Mouse (Mus musculus) spleen, adult 12 weeks (tissue): Measurements from ENCODE around the gene 2310011J03Rik.
A peak's percentile ranks its signal among the peaks of the same experiment; 100 is the strongest.

Experiments used
- DNase-seq: peaks from one replicate; pipeline ENCODE4 v3.0.0; 2022; ENCODE audit warnings: low spot score

2310011J03Rik gene

DNA sequence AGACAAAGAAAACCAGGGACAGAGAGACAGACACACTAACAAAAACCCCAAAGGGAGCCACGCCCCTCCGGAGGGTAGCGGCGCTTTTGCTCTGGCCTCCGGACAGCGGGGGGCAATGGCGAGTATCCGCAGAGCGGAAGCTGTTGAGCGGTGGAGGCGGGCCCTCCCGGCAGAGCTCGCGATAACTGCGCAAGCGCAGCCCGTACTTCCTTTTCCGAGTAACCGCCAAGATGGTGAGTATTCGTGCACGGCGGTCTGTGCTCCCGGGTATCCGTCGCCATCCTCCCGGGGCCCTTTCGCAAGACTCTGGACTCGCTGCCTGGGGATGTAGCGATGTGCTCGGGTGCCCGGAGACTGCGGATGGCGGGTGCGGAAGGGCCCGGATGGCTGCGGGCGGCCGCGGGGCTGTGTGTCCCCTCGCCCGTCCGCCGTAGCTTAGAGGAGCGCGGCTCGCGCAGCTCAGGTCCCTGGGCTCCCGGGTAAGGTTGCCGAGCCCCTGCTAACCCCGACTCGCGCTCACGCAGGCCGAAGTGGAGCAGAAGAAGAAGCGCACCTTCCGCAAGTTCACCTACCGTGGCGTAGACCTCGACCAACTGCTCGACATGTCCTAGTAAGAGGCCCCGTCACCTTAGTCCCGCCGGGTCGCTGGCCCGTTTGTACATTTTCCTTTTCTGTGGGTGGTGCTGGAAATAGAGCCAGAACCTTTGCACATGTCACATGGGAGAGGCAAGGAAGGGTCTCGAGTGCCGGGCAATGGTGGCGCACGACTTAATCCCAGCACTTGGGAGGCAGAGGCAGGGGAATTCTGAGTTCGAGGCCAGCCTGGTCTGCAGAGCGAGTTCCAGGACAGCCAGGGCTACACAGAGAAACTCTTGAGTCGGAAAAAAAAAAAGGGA lies 27.8 kb downstream of the 2310011J03Rik start, which contains the start of gene Rps15:
Gene Rps15 (plus strand): TSS at position 203 of the 896 bp plus-strand sequence.
- peak; percentile 91 for DNase-seq

DNA sequence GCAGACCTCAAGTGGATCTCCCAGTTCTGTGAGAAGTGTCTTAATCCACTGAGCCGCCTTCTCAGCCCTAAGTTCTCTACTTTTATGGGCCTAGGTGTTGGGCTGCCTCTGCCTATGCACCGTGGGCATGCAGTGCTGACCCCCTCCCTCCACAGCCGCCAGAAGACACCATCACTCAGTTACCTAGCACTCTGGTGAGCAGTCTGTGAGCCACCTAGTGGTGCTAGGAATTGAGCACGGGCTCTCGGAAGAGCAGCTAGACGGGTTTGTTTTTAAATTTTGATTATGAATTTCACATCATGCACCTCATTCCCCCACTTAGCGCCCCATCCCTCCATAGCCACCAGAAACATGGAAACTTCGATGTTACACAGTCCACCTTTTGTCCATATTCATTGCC lies 31.7 kb downstream of the 2310011J03Rik start:
- DNase-seq: no peak

DNA sequence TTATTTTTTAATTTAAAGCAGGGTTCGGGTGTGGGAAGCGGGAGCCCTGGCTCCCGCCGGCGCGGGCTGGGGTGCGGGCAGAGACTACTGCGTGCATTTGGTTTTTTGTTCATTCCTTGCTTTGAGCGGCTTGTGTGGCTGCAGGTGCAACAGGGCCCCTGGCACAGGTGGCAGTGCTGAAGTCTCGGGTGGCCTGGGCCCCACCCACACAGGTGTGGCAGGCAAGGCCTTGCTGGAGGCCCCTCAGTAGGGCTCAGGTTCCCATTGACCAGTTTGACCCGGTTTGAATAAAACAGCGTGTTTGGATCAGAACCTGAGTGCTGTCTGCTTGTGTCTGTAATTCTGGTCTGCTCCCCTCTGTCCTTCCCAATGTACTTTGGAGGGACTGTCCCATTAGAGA lies 32.2 kb downstream of the 2310011J03Rik start:
- DNase-seq: no peak

DNA sequence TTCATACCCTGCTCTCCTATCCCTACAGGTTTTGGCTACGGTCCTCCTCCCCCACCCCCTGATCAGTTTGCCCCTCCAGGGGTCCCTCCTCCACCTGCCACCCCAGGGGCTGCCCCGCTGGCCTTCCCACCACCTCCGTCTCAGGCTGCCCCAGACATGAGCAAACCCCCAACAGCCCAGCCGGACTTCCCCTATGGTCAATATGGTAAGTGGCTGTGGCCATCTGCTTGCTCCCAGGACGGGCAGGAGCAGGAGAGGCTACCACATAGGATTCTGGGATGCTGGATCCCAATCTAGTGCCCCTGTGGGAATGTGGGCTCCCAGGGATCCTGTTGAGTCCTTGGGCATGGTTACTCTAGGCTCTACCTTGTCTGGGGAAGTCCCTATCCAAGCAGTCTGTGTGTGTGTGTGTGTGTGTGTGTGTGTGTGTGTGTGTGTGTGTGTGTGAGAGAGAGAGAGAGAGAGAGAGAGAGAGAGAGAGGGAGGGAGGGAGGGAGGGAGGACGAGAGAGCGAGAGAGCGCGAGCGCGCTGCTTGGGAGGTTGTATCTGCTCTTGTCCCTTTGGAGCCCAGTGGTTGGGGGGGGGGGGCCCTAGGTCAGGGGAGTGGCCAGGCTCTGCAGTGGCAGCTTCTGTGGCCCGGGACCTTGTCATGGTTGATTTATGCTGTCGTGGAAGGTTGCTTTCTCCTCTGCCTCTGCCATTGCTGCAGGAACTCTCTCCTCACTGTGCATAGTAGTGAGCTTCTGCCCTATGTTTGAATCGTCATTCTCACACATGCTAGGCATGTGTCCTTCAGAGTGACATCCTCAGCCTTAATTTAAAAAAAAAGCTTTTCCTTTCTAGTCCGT lies 34.9 kb downstream of the 2310011J03Rik start:
- DNase-seq: no peak

DNA sequence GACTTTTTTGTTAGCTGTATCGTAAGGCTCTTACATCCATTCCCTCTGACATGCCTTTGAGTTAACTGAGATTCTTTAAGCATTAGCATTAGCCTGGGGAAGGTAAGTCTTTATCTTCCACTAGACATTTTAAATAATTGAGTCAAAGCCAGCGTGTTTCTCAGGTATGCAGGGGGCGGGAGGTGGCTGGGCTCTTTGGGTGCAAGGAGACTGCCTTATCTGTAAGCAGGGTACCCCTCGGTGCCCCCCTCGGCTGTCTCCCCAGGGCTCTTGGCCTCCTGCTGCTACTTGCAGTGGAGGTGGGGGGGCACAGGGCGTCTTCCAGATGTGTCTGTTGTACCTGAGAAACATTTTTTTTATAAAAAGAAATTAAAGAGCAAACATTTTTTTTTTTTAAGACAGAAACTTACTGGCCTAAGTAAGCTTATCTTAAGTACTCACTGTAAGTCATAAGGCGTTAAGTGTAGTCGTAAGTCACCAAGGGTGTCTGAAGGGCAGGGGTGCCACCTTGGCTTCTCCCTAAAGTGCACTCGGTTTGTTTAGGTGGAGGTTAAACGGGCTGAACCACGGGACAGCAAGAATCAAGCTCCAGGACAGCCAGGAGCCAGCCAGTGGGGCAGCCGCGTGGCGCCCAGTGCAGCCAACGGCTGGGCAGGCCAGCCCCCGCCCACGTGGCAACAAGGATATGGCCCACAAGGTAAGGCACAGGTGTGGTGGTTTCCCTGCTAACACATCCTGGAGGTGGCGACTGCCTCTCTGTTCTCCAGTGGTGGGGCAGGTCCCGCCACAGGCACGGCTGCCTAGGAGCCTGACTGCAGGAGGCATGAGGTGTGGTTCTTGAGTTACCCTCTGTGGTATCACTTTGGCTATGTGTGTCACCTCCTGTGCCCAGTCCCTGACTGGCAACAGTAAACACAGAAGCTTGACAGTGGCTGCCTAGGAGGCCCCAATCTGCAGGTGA lies 37.6 kb downstream of the 2310011J03Rik start:
- no peak for DNase-seq

DNA sequence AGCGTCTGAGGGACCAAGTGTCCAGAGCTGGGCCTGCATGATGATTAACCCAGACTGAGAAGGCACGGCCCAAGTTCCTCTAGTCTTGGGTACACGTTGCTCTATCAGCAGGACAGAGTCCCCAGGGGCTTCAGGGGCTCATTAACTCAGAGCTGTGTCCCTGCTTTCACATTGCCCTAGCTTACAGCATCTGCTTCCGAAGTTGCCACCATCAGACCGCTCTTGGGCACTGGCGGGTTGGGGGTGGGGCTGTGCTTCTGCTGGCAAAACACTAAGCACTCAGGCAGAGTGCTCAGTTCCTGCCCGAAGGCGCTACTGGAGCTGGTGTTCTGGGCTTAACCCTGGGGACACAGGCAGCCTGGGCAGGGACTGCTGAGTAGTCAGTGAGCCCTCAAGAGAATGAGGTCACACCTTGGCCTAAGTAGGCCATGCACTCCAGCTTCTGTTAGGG lies 38.4 kb downstream of the 2310011J03Rik start:
- no peak for DNase-seq

DNA sequence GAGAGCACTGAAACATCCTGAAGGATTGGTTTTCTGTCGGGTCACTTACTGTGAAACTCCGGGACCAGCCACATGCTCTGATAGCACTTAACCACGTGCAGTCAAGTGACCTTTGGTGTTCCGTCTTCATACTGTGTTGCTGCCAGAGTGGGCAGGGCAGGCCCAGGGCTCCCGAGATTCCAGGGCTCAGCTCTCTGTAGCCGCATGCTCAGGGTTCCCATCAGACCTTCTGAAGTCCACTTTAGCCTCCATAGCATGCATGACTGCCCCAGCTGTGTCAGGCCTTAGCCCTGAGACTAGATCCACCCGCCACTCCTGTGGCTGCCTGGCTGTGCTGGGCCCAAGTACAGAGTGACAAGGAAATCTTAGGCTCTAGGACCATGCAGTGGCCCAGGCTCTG lies 39.0 kb downstream of the 2310011J03Rik start:
- DNase-seq: no peak

DNA sequence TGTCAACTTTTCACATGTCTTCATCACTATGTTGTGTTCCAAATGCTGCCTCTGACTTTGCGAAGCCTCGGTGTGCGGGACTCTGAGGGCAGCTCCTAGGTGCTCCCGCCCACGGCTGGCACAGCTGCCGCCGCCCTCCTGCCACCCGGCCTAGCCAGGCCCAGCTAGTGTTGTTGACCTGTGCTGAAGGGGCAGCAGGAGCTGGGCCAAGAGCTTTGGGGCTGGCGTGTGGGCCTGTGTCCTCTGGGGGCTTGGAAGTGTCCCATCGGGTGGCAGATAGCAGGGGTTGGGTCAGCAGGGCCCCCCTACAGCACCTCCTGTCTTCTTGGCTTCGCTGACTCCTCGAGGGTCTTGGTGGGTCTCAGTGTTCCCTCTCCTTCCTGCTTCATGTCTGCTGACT lies 41.1 kb downstream of the 2310011J03Rik start:
- no peak for DNase-seq

DNA sequence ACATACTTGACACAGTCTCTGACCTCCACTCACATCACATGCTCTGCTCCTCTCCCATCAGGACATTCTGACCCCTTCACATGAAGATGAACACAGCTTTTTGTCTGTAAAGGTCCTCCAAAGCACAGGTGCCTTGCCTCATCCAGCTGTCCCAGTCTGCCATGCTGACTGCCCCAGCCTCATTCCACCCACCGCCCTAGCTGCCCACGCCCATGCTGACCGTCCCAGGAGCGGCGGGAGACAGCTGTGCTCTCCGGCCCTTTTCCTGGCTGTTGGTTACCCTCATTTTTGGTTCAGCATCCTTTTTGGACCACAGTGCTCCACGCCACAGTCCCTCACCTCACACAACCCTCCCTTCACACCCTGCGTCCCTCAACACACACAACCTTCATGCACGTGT lies 41.9 kb downstream of the 2310011J03Rik start:
- DNase-seq: no peak

DNA sequence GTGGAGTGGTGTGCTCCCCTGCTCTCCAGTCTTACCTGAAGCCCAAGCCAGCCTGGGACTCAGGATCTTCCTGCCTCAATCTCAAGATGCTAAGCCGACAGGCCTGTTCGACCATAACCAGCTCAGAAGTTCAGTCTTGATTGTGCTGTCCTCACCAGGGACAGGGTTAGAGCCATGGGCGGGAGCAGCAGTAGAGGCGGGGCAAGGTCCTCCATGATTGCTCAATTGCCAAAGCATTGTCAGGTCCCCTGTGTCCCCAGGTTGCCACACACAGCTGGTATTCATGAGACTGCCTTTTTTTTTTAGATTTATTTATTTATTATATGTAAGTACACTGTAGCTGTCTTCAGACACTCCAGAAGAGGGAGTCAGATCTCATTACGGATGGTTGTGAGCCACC lies 44.1 kb downstream of the 2310011J03Rik start:
- no peak for DNase-seq

DNA sequence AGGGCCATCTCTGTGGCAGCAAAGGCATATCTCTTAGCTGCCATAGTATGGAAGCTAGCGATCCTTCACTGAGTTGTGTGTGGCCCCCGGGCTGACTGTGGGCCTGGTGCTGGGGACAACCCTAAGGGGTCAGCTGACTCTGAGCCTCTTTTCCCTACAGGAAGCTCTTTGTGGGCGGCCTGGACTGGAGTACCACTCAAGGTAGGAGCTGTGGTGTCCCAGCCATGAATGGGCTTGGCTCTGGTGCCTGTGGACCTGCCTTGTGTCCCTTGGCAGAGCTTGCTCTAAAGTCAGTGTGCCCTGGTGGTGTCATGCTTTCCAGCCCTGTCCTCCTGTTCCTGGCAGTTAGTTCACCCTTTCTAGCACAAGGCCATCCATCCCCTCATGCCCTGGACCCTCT lies 46.5 kb downstream of the 2310011J03Rik start:
- no peak for DNase-seq

DNA sequence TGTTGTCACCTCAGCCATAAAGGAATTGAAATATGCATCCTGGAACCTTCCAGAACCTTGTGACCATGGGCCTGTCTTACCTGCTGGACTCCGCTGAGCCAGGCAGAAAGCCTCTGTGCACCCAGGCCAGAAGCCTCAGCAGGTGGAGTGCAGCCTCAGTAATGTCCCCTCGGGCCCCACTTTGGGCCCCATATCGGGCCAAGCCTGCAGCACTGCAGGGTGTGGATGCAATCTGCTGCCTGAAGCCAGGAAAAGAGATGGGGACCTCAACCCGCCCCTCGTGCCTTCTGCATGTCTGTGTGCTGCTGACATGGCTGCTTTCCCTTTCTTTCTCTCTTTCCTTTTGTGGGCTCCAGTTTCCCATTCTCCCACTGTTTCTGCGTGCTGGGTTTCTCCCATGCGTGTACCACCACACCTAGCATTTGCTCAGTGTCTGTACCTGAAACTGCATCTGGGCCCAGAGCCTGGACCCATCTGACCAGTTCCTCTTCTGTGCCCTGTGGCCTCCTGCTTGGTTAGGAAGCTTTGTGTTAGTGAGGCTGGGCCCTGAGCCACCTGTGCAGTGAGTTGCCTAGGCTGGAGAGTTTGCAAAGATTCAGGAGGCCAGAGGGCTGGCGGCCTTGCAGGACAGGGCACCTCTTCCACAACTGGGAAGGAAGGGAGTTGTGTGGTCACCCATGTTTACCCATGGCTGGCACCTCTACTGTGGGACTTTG lies 48.3 kb downstream of the 2310011J03Rik start:
- no peak for DNase-seq

DNA sequence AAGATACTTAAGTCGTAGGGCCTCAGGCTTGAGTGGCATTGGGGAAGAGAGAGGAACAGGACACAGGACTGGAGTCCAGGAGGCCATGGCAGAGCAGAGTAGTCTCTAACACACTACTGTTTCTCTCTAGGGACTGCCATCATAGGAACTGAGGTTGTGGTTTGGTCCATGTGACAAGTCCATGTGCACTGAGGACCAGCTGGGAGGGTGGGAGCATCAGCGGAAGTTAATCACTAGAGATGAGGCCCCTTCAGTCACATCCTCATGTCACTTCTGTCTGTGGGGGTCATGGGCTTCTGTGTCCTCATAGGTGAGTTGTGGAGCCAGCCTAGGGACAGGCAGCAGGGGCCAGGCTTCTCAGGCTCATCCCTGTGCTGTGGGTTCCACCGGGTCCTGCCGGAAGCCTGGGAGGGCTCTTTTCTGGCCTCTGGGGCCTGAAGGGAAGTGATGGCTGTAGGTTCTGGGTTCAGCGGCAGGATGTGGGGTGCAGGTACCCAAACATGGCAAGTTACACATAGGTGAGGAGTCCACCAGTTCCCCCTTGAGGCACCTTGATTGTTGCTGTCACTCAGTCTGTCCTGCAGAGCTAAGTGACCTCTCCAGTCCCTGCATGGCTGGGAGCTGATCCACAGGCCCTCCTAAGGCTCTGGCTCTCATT lies 49.0 kb downstream of the 2310011J03Rik start:
- no peak for DNase-seq

DNA sequence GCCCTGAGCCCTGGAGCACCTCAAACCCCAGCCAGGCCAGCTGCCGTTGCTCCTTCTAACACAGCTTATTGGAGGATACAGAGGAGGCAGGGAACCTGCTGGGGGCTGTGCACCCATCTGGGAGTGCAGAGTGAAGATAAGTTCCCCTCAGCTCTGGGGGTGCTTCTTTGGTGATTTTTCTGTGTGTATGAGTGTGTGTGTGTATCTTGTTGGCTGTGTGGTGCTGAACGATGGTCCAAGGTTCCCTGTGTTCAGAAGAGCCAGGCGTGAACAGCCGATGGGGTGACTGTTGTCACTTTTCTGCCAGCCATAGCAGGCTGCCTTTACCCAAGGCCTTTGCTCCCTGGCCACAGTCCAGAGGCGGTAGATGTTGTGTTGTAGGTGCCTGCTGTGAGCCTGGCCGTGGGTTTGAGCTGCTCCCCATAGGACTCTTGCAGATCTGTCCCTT lies 49.6 kb downstream of the 2310011J03Rik start:
- no peak for DNase-seq

DNA sequence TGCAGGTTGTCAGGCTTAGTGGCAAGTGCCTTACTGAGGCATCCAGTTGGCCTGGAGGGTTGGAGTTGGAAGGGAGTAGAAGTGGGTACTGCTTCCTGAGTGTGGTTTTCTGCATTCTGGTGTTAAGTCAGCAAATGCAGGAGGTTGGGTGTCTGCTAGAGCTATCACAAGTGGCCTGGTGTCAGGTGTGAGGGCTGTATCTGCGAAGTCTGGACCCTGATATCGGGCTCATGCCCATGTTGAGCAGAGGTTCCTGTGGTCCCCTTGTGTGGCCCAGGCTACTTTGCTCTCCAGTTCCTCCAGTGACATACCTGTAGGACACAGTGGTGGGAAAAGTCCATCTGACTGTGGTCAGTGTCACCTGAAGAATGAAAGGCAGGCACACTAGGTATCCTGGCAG lies 50.2 kb downstream of the 2310011J03Rik start:
- DNase-seq: no peak
